Mouse (Mus musculus): ENCODE measurements around the gene Abca13.

DNA sequence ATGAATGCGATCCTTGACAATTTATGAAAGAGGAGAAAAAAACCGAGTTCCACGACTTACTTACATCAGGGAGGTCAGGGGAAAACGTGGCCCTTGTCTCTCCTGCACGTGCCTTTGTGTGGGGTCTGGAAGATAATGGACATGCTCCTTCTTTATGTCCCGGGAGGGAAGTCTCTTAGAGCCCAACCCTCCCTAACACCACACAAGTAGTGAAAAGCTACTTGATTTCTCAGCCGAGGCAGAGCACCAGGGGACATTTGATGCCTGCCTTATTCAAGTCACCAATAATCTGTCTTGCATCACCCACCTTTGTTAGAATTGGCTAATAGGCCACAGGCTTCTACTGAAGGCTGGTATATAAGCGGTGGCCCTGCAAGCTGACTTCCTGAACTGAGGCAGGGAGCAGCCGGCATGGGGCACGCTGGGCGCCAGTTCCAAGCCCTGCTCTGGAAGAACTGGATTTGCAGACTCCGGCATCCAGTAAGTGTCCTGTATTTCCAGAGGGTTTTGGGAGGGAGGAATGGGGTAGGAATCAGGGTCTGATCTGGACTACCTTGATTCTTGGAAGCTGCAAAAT lies at the start of gene Abca13:
- TF ChIP-seq POLR2A (IDR thresholded peaks at IDR 0.05; ENCODE audit: borderline replicate concordance, low read depth, low read length): no peak
- no peak for TF ChIP-seq CTCF (IDR thresholded peaks at IDR 0.05; ENCODE audit: low read depth, low read length)
